10 mouse cellular contexts compared by ENCODE assay signal in the genomic region with DNA sequence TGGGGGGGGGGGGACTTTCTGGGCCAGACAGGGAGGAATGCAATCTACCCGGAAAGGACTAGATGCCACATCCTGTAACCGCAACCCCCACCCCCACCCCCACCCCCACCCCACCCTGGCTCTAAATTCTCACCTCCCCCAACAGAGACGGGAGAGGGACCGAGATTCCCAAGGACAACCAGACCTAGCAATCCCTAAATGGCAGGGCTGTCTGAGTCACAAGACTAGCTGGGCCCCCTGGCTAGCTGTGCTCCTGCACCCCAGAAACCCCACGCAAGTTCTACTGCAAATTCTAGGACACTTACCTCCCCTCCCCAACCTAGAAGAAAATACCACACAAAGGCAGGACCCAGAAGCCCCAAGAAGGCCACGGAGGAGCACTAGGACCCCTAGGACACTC. TPM values are rescaled to one million over a fixed set of nuclear protein-coding genes. Genes with fewer than 3 reads are reported as not detected.
DNase-seq lines count a peak whose midpoint lies in the region; ATAC-seq and TF ChIP-seq lines count a peak whose summit lies in the region.
"Had no signal": no experiment of that assay in that cellular context is flagged by ENCODE, and none has a peak within 500 bp of the region (broad histone marks: within the 10 kb centered on the region; RNA-seq: fewer than 3 reads in every experiment).

No protein-coding gene starts in this region.

- H3K4me3 ChIP-seq in gastrocnemius, adult 2 months = no peak overlapping the region
- H3K4me3 ChIP-seq in kidney, postnatal 0 days (replicated peaks; ENCODE audit: low read depth, low read length) = no peak overlapping the region
- 0 out of 4 replicates have a peak overlapping the region, but pooled peaks of 1 of the 2 experiments have one; percentile 10 for H3K4me3 ChIP-seq in ES-E14 (ENCODE audit: insufficient read depth in 1 of 2, low read depth in 1 of 2, low read length in 2 of 2, poor library complexity in 1 of 2, severe bottlenecking in 1 of 2)
- H3K4me3 ChIP-seq in limb, embryonic 13.5 days = no peak overlapping the region

- peaks cover 76% of the 10 kb centered on the region for H3K4me1 ChIP-seq in kidney, postnatal 0 days (replicated peaks; ENCODE audit: insufficient read depth, low read length)
- H3K4me1 ChIP-seq in ES-E14 (ENCODE audit: control insufficient read depth in 2 of 2, insufficient read depth in 2 of 2, low read length in 2 of 2, poor library complexity in 1 of 2) = peaks cover 12 to 62% of the 10 kb centered on the region in 2 experiments
- peaks cover 90% of the 10 kb centered on the region for H3K4me1 ChIP-seq in limb, embryonic 13.5 days

- WGBS in kidney, postnatal 0 days = 29% methylated on average over 6 of the region's 6 CpGs
- WGBS in limb, embryonic 13.5 days = 14% methylated on average over 6 of the region's 6 CpGs

- no peak overlapping the region for H3K4me2 ChIP-seq in kidney, postnatal 0 days (ENCODE audit: low read length)
- peak overlapping the region; percentile 46 for H3K4me2 ChIP-seq in limb, embryonic 13.5 days (replicated peaks)

- H3K9me3 ChIP-seq in kidney, postnatal 0 days (replicated peaks; ENCODE audit: low read length) = no peaks in the 10 kb centered on the region
- H3K9me3 ChIP-seq in ES-E14 (ENCODE audit: control insufficient read depth, insufficient read depth, low read depth, low read length) = no peaks in the 10 kb centered on the region
- H3K9me3 ChIP-seq in limb, embryonic 13.5 days = no peaks in the 10 kb centered on the region

- no peaks in the 10 kb centered on the region for H3K27me3 ChIP-seq in kidney, postnatal 0 days (ENCODE audit: insufficient read depth, low read length)
- H3K27me3 ChIP-seq in limb, embryonic 13.5 days = no peaks in the 10 kb centered on the region

- H3K9ac ChIP-seq in kidney, postnatal 0 days (ENCODE audit: low read depth, low read length) = no peak overlapping the region
- H3K9ac ChIP-seq in ES-E14 (ENCODE audit: insufficient read depth, low read depth, low read length, poor library complexity, severe bottlenecking) = no peak overlapping the region
- H3K9ac ChIP-seq in limb, embryonic 13.5 days = peak overlapping the region; percentile 51; the same call in 1 of the 2 replicates

- H3K36me3 ChIP-seq in kidney, postnatal 0 days (ENCODE audit: insufficient read depth, low read length) = no peaks in the 10 kb centered on the region
- H3K36me3 ChIP-seq in ES-E14 (ENCODE audit: control insufficient read depth, insufficient read depth, low read length, poor library complexity, severe bottlenecking) = no peaks in the 10 kb centered on the region
- no peaks in the 10 kb centered on the region for H3K36me3 ChIP-seq in limb, embryonic 13.5 days

- in situ Hi-C loops in ES-E14 (cut with MboI; ENCODE audit: low sequenced_read_pairs in 2 of 2, unreplicated experiment in 2 of 2) = no loop called here

- no peak for DNase-seq in gastrocnemius, adult 2 months
- DNase-seq in gastrocnemius, adult 18-20 months (ENCODE audit: low spot score) = no peak
- DNase-seq in kidney, postnatal 0 days (ENCODE audit: low spot score) = no peak
- no peak for DNase-seq in kidney, postnatal 25 days
- no peak for DNase-seq in ES-E14 (ENCODE audit: low read depth, low spot score)
- no peak for DNase-seq in layer of hippocampus, adult 9-11 months
- DNase-seq in layer of hippocampus, adult 8-10 months (ENCODE audit: low spot score in 2 of 2) = no peak
- DNase-seq: B cell, adult 2 months; right cerebral cortex, postnatal 25 days had no signal

- ATAC-seq in kidney, postnatal 0 days (replicated peaks; ENCODE audit: low FRiP score, low read depth) = no peak
- ATAC-seq in limb, embryonic 13.5 days (ENCODE audit: low FRiP score, low read depth) = no peak

- no peak for TF ChIP-seq CTCF in gastrocnemius, adult 2 months (IDR thresholded peaks at IDR 0.05)
- TF ChIP-seq CTCF in kidney, postnatal 0 days (IDR thresholded peaks at IDR 0.05; ENCODE audit: low read depth) = no peak

- peak overlapping the region; percentile 38; the same call in 1 of the 2 replicates for H3K27ac ChIP-seq in gastrocnemius, adult 2 months
- H3K27ac ChIP-seq in kidney, postnatal 0 days = peak overlapping the region; percentile 79
- peak overlapping the region; percentile 78 for H3K27ac ChIP-seq in ES-E14 (ENCODE audit: insufficient read depth, low read depth, low read length, poor library complexity, severe bottlenecking)
- peak overlapping the region; percentile 94 for H3K27ac ChIP-seq in limb, embryonic 13.5 days

- intact Hi-C loops in gastrocnemius, adult 2 months (cut with DNase I) = no loop called here

TF ChIP-seq in ES-E14, 5 proteins besides CTCF, POLR2A, EP300 and RAD21:
- no peak for TF ChIP-seq ZNF384 (IDR thresholded peaks at IDR 0.05; ENCODE audit: low read depth, low read length)
- no peak for TF ChIP-seq ZC3H11A (IDR thresholded peaks at IDR 0.05; ENCODE audit: borderline replicate concordance, low read depth, low read length)
- TF ChIP-seq MAFK (IDR thresholded peaks at IDR 0.05; ENCODE audit: insufficient read depth, low read depth, low read length) = no peak
- TF ChIP-seq HCFC1 (IDR thresholded peaks at IDR 0.05; ENCODE audit: borderline replicate concordance, insufficient read depth, low read length) = no peak
- TF ChIP-seq CHD2 (IDR thresholded peaks at IDR 0.05; ENCODE audit: low read depth, low read length) = no peak

RNA-seq across cellular contexts. Expression of a gene that starts 16.3 kb away (rescaled TPM):
- 1 to 10 TPM; 1.4 to 2.9 TPM for total RNA-seq in gastrocnemius, adult 2 months (2021)
- total RNA-seq in gastrocnemius, adult 18-20 months (2021) = 1 to 10 TPM; 1.3 to 3.3 TPM
- polyA plus RNA-seq in kidney, postnatal 0 days (2015; fragmentation: Nextera tagmentation; extraction: Ambion mirVana) = 7.8 TPM in 2 replicates
- 75.5 and 82.0 TPM in 2 replicates for total RNA-seq in ES-E14 (2012; rRNA removed)
- polyA plus RNA-seq in limb, embryonic 13.5 days (2015; fragmentation: Nextera tagmentation; extraction: Ambion mirVana) = 8.1 and 8.3 TPM in 2 replicates
- 10 to 100 TPM; 12.9 to 16.4 (median 15.0) TPM for total RNA-seq in layer of hippocampus, adult 8-10 months (2022)

Comparison
In these comparisons a context has a peak if more than half of its experiments do, and no peak if none do; other contexts are left out.
1. H3K27ac ChIP-seq: peak in every context shown above with its lines; median percentile 94 in limb, embryonic 13.5 days; 79 in kidney, postnatal 0 days; 78 in ES-E14; 38 in gastrocnemius, adult 2 months.